Mouse (Mus musculus): ENCODE measurements around the gene Dnph1. TPM values are rescaled to one million over a fixed set of nuclear protein-coding genes. Genes with fewer than 3 reads are reported as not detected.

Dnph1 gene
- polyA plus RNA-seq, 1 experiment = 9.9 TPM

- H3K4me1 ChIP-seq (ENCODE audit: control insufficient read depth, insufficient read depth, low read length) = peaks cover 9% of the 10 kb centered on the region
- TF ChIP-seq POLR2A (IDR thresholded peaks at IDR 0.05; ENCODE audit: low read depth, low read length) (no peak), CTCF (IDR thresholded peaks at IDR 0.05; ENCODE audit: borderline replicate concordance, insufficient read depth, low read length) (no peak)
- no peak overlapping the region for H3K4me3 ChIP-seq (ENCODE audit: insufficient read depth, low read length)
- H3K27ac ChIP-seq (ENCODE audit: insufficient read depth, low read length) = no peak overlapping the region
Observed at GRCm38 (mm10) chr17:46521963-46522668, 25.6 kb downstream of the Dnph1 start.

- Histone ChIP-seq H3K4me3 (ENCODE audit: insufficient read depth, low read length) (no peak overlapping the region), H3K4me1 (ENCODE audit: control insufficient read depth, insufficient read depth, low read length) (peaks cover 9% of the 10 kb centered on the region), H3K27ac (ENCODE audit: insufficient read depth, low read length) (no peak overlapping the region)
- TF ChIP-seq CTCF (IDR thresholded peaks at IDR 0.05; ENCODE audit: borderline replicate concordance, insufficient read depth, low read length) (no peak), POLR2A (IDR thresholded peaks at IDR 0.05; ENCODE audit: low read depth, low read length) (no peak)
Observed at GRCm38 (mm10) chr17:46525065-46525464, 28.6 kb downstream of the Dnph1 start.

GRCm38 (mm10) chr17:46525579-46526307 lies 29.2 kb downstream of the Dnph1 start:
- H3K4me1 ChIP-seq (ENCODE audit: control insufficient read depth, insufficient read depth, low read length) = peaks cover 9% of the 10 kb centered on the region
- no peak overlapping the region for H3K27ac ChIP-seq (ENCODE audit: insufficient read depth, low read length)
- no peak overlapping the region for H3K4me3 ChIP-seq (ENCODE audit: insufficient read depth, low read length)
- no peak for TF ChIP-seq POLR2A (IDR thresholded peaks at IDR 0.05; ENCODE audit: low read depth, low read length)
- TF ChIP-seq CTCF (IDR thresholded peaks at IDR 0.05; ENCODE audit: borderline replicate concordance, insufficient read depth, low read length) = peak; percentile 98

- Histone ChIP-seq H3K27ac (ENCODE audit: insufficient read depth, low read length) (no peak overlapping the region), H3K4me3 (ENCODE audit: insufficient read depth, low read length) (no peak overlapping the region), H3K4me1 (ENCODE audit: control insufficient read depth, insufficient read depth, low read length) (peaks cover 8% of the 10 kb centered on the region; the same call in 1 of the 2 replicates)
- TF ChIP-seq CTCF (IDR thresholded peaks at IDR 0.05; ENCODE audit: borderline replicate concordance, insufficient read depth, low read length) (no peak), POLR2A (IDR thresholded peaks at IDR 0.05; ENCODE audit: low read depth, low read length) (no peak)
Observed at GRCm38 (mm10) chr17:46543661-46544060, 47.1 kb downstream of the Dnph1 start.

GRCm38 (mm10) chr17:46545813-46546564 lies 49.5 kb downstream of the Dnph1 start, which contains the start of gene Cul9:
TSS of gene Cul9 (minus strand) at chr17:46546388.
- peak within 1 kb of the TSS; percentile 15 for H3K4me3 ChIP-seq (ENCODE audit: insufficient read depth, low read length)
- no peak within 1 kb of the TSS for H3K27ac ChIP-seq (ENCODE audit: insufficient read depth, low read length)
- TF ChIP-seq POLR2A (IDR thresholded peaks at IDR 0.05; ENCODE audit: low read depth, low read length) (no peak), CTCF (IDR thresholded peaks at IDR 0.05; ENCODE audit: borderline replicate concordance, insufficient read depth, low read length) (no peak)
- H3K4me1 ChIP-seq (ENCODE audit: control insufficient read depth, insufficient read depth, low read length) = peaks cover 8% of the 10 kb centered on the region; the same call in 1 of the 2 replicates

GRCm38 (mm10) chr17:46546591-46546990 lies 50.1 kb downstream of the Dnph1 start:
- Histone ChIP-seq H3K4me3 (ENCODE audit: insufficient read depth, low read length) (no peak overlapping the region), H3K27ac (ENCODE audit: insufficient read depth, low read length) (no peak overlapping the region), H3K4me1 (ENCODE audit: control insufficient read depth, insufficient read depth, low read length) (peaks cover 8% of the 10 kb centered on the region; the same call in 1 of the 2 replicates)
- no peak for TF ChIP-seq CTCF (IDR thresholded peaks at IDR 0.05; ENCODE audit: borderline replicate concordance, insufficient read depth, low read length)
- TF ChIP-seq POLR2A (IDR thresholded peaks at IDR 0.05; ENCODE audit: low read depth, low read length) = no peak

GRCm38 (mm10) chr17:46546995-46547394 lies 50.5 kb downstream of the Dnph1 start:
- Histone ChIP-seq H3K4me1 (ENCODE audit: control insufficient read depth, insufficient read depth, low read length) (peaks cover 8% of the 10 kb centered on the region; the same call in 1 of the 2 replicates), H3K27ac (ENCODE audit: insufficient read depth, low read length) (no peak overlapping the region), H3K4me3 (ENCODE audit: insufficient read depth, low read length) (no peak overlapping the region)
- TF ChIP-seq CTCF (IDR thresholded peaks at IDR 0.05; ENCODE audit: borderline replicate concordance, insufficient read depth, low read length) = no peak
- no peak for TF ChIP-seq POLR2A (IDR thresholded peaks at IDR 0.05; ENCODE audit: low read depth, low read length)

- no peak overlapping the region for H3K27ac ChIP-seq (ENCODE audit: insufficient read depth, low read length)
- TF ChIP-seq POLR2A (IDR thresholded peaks at IDR 0.05; ENCODE audit: low read depth, low read length) (no peak), CTCF (IDR thresholded peaks at IDR 0.05; ENCODE audit: borderline replicate concordance, insufficient read depth, low read length) (no peak)
- no peak overlapping the region for H3K4me3 ChIP-seq (ENCODE audit: insufficient read depth, low read length)
- peaks cover 8% of the 10 kb centered on the region; the same call in 1 of the 2 replicates for H3K4me1 ChIP-seq (ENCODE audit: control insufficient read depth, insufficient read depth, low read length)
Observed at GRCm38 (mm10) chr17:46547923-46548322, 51.4 kb downstream of the Dnph1 start.

GRCm38 (mm10) chr17:46548741-46549140 lies 52.2 kb downstream of the Dnph1 start:
- H3K4me1 ChIP-seq (ENCODE audit: control insufficient read depth, insufficient read depth, low read length) = peaks cover 8% of the 10 kb centered on the region; the same call in 1 of the 2 replicates
- H3K27ac ChIP-seq (ENCODE audit: insufficient read depth, low read length) = no peak overlapping the region
- H3K4me3 ChIP-seq (ENCODE audit: insufficient read depth, low read length) = no peak overlapping the region
- TF ChIP-seq CTCF (IDR thresholded peaks at IDR 0.05; ENCODE audit: borderline replicate concordance, insufficient read depth, low read length) = no peak
- TF ChIP-seq POLR2A (IDR thresholded peaks at IDR 0.05; ENCODE audit: low read depth, low read length) = no peak
